8 mouse cellular contexts compared by ENCODE assay signal in the genomic region with DNA sequence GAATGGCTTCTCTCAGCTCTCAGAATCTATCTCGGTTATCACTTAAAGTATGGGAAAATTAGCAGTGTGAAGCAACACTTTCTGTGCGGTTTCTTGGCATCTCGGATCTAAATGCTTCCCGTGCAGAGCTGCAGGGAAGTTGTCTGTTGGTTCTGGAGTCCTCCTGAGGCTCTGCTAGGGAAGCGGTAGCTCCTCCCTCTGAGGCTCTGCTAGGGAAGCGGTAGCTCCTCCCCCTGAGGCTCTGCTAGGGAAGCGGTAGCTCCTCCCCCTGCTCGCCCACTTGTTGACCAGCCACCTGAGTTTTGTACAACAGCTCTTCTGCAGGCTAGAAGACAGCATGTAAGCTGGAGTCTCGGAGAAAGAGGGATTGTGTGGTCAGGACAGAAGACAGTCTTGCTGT. TPM values are rescaled to one million over a fixed set of nuclear protein-coding genes. Genes with fewer than 3 reads are reported as not detected.
DNase-seq lines count a peak whose midpoint lies in the region; ATAC-seq lines count a peak whose summit lies in the region.

No protein-coding gene starts in this region.

- ATAC-seq in limb, embryonic 15.5 days (ENCODE audit: insufficient number of reproducible peaks, low FRiP score, low TSS enrichment, low read depth) = 0 out of 2 replicates have a peak, but pooled peaks have one; percentile 14
- ATAC-seq in midbrain, embryonic 14.5 days (ENCODE audit: low FRiP score, low TSS enrichment) = no peak
- ATAC-seq in forebrain, embryonic 16.5 days = no peak; the same call in 1 of the 2 replicates

- DNase-seq in ES-CJ7 (ENCODE audit: low read depth, low spot score) = peak; percentile 82
- peak; percentile 38 to 40 for DNase-seq in heart, postnatal 10 days
- peak; percentile 37 for DNase-seq in midbrain, embryonic 14.5 days
- DNase-seq in urinary bladder, postnatal 25 days (ENCODE audit: low spot score) = no peak
- DNase-seq in natural killer cell, adult 2 months (ENCODE audit: low spot score in 2 of 2) = no peak

- no peak overlapping the region for H3K4me2 ChIP-seq in limb, embryonic 15.5 days
- no peak overlapping the region for H3K4me2 ChIP-seq in midbrain, embryonic 14.5 days (ENCODE audit: low read length)
- H3K4me2 ChIP-seq in forebrain, embryonic 16.5 days (ENCODE audit: low read length) = no peak overlapping the region

- H3K27me3 ChIP-seq in limb, embryonic 15.5 days = no peaks in the 10 kb centered on the region
- H3K27me3 ChIP-seq in midbrain, embryonic 14.5 days (ENCODE audit: control insufficient read depth, insufficient read depth, low read length) = no peaks in the 10 kb centered on the region
- no peaks in the 10 kb centered on the region for H3K27me3 ChIP-seq in forebrain, embryonic 16.5 days (replicated peaks; ENCODE audit: control insufficient read depth, insufficient read depth, low read length)

- H3K36me3 ChIP-seq in limb, embryonic 15.5 days = no peaks in the 10 kb centered on the region
- peaks cover 5% of the 10 kb centered on the region; the same call in 1 of the 2 replicates for H3K36me3 ChIP-seq in midbrain, embryonic 14.5 days (ENCODE audit: control insufficient read depth, insufficient read depth, low read length)
- no peaks in the 10 kb centered on the region for H3K36me3 ChIP-seq in forebrain, embryonic 16.5 days (ENCODE audit: control insufficient read depth, insufficient read depth)

- WGBS in limb, embryonic 15.5 days = 33% methylated on average over 9 of the region's 9 CpGs
- 29% methylated on average over 9 of the region's 9 CpGs for WGBS in midbrain, embryonic 14.5 days
- 30% methylated on average over 9 of the region's 9 CpGs for WGBS in forebrain, embryonic 16.5 days

- no peaks in the 10 kb centered on the region for H3K9me3 ChIP-seq in limb, embryonic 15.5 days
- H3K9me3 ChIP-seq in midbrain, embryonic 14.5 days (ENCODE audit: control insufficient read depth, low read length) = no peaks in the 10 kb centered on the region
- H3K9me3 ChIP-seq in forebrain, embryonic 16.5 days (ENCODE audit: control insufficient read depth, low read length) = no peaks in the 10 kb centered on the region

- H3K4me3 ChIP-seq in brown adipose tissue, adult 24 weeks (ENCODE audit: insufficient read depth, low read depth, low read length) = no peak overlapping the region; the same call in 1 of the 2 replicates
- no peak overlapping the region for H3K4me3 ChIP-seq in limb, embryonic 15.5 days
- no peak overlapping the region for H3K4me3 ChIP-seq in midbrain, embryonic 14.5 days (replicated peaks; ENCODE audit: low read depth, low read length)
- H3K4me3 ChIP-seq in forebrain, embryonic 16.5 days (replicated peaks; ENCODE audit: low read length) = no peak overlapping the region

- H3K4me1 ChIP-seq in brown adipose tissue, adult 24 weeks (ENCODE audit: control insufficient read depth, insufficient read depth, insufficient read length, low read length) = peaks cover 6% of the 10 kb centered on the region
- H3K4me1 ChIP-seq in limb, embryonic 15.5 days = peaks cover 3% of the 10 kb centered on the region; the same call in 1 of the 2 replicates
- H3K4me1 ChIP-seq in midbrain, embryonic 14.5 days (ENCODE audit: control insufficient read depth, insufficient read depth, low read length) = no peaks in the 10 kb centered on the region
- H3K4me1 ChIP-seq in forebrain, embryonic 16.5 days (replicated peaks; ENCODE audit: control insufficient read depth, insufficient read depth, low read length) = no peaks in the 10 kb centered on the region

- H3K27ac ChIP-seq in brown adipose tissue, adult 24 weeks (replicated peaks; ENCODE audit: low read depth, low read length) = 0 out of 2 replicates have a peak overlapping the region, but pooled peaks have one; percentile 7
- no peak overlapping the region for H3K27ac ChIP-seq in limb, embryonic 15.5 days
- no peak overlapping the region for H3K27ac ChIP-seq in midbrain, embryonic 14.5 days (replicated peaks; ENCODE audit: low read depth, low read length)
- H3K27ac ChIP-seq in forebrain, embryonic 16.5 days (ENCODE audit: low read length) = no peak overlapping the region

- no peak overlapping the region for H3K9ac ChIP-seq in limb, embryonic 15.5 days
- no peak overlapping the region for H3K9ac ChIP-seq in midbrain, embryonic 14.5 days (replicated peaks; ENCODE audit: low read length)
- H3K9ac ChIP-seq in forebrain, embryonic 16.5 days (replicated peaks; ENCODE audit: low read depth, low read length) = no peak overlapping the region

- intact Hi-C loops in heart, postnatal 10 days (cut with DNase I) = loop anchor here (2.0 kb wide), 1 partner anchor 21 kb away; a partner anchor contains a TSS

RNA-seq across cellular contexts. Expression of a gene that starts 20.9 kb away (rescaled TPM):
- polyA plus RNA-seq in brown adipose tissue, adult 24 weeks (2012; ENCODE audit: insufficient read depth, insufficient read length, missing spikeins) = 43.1 and 58.2 TPM in 2 replicates
- total RNA-seq in heart, postnatal 10 days (2021) = 10 to 100 TPM; 36.5 to 39.9 TPM
- 28.1 and 34.3 TPM in 2 replicates for polyA plus RNA-seq in limb, embryonic 15.5 days (2015; fragmentation: Nextera tagmentation; extraction: Ambion mirVana)
- 37.6 and 45.6 TPM in 2 replicates for polyA plus RNA-seq in midbrain, embryonic 14.5 days (2014; fragmentation: Nextera tagmentation; extraction: Ambion mirVana)
- 44.2 and 48.0 TPM in 2 replicates for polyA plus RNA-seq in forebrain, embryonic 16.5 days (2015; fragmentation: Nextera tagmentation; extraction: Ambion mirVana)

Comparison
In these comparisons a context has a peak if more than half of its experiments do, and no peak if none do; other contexts are left out.
1. DNase-seq: peak in ES-CJ7 (single experiment), heart, postnatal 10 days (2 of 2) and midbrain, embryonic 14.5 days (single experiment); none in urinary bladder, postnatal 25 days (single experiment) and natural killer cell, adult 2 months (0 of 2).